Mouse (Mus musculus) skeletal muscle tissue, adult 2 months (tissue): Measurements from ENCODE around the gene Spata9.
A peak's percentile ranks its signal among the peaks of the same experiment; 100 is the strongest.
"Not testable (repeated sequence)": the region's sequence is repeated elsewhere in the genome, so short reads cannot be mapped to it uniquely, and the experiment has no call there.

Experiments
- DNase-seq: peaks from one replicate; pipeline ENCODE4 v3.0.0-alpha.2; 2012; ENCODE audit warnings: low read depth, low spot score

Gene Spata9

DNA sequence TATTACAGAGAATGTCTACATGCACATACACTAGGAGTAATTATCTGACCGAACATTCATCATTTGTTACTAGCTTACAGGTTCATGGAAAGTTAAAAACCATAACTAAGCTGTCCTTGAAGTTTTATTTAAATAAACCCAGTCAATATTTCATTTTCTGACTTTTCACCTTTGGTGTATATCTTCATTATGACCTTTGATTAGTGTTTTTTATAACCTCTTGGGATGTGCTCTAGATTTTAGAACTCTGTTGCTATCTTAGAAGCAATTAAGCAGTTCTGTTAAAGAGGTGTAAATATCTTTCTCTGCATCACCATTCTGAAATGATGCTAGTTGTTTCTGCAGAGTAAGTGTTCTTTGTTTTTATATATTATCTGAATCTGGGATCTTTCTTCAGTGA, at the start of gene Spata9:
Spata9 (plus strand) TSS at position 301 of the 400 bp plus-strand sequence.
- no peak for DNase-seq

- no peak for DNase-seq
Observed at GRCm38 (mm10) chr13:75927951-75928350, 39.0 kb upstream of the Spata9 start.

DNA sequence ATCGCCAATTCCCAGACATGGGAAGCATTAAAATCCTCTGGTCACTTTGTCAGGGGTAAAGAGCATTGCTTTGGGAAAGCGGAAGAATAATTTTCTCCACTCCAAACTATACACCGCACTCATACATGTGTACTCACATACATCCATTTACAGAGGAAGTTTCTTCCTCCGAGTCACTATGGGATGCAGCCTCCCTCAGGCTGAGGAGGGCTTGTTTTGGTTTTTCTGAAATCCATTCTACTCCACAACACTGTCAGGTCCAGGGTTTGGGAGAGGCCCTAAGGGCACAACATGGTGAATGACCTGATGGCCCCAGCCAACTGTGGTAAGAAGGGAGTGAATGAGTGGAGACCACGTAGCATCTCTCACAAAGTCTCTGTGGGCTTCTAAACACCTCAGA, 37.9 kb upstream of the Spata9 start:
- DNase-seq = not testable (repeated sequence)

DNA sequence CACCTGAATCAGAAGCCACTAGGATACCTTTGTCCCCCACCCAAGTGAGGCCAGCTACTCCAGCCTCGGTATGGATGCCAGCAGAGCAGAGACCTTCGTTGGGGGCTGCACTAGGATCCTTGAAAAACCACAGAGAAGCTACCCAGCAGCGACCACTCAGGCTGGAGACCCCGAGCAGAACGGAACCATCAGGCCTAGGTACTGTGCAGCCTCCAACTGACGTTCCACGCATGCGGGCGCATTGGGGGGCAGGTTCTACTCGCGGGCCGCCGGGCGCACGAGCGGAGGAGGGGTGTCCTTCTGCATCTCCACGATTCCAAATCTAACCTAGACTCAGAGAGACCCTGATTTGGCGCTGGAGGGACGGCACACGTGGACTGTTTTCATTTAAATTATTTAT, 36.9 kb upstream of the Spata9 start:
- DNase-seq = no peak

DNA sequence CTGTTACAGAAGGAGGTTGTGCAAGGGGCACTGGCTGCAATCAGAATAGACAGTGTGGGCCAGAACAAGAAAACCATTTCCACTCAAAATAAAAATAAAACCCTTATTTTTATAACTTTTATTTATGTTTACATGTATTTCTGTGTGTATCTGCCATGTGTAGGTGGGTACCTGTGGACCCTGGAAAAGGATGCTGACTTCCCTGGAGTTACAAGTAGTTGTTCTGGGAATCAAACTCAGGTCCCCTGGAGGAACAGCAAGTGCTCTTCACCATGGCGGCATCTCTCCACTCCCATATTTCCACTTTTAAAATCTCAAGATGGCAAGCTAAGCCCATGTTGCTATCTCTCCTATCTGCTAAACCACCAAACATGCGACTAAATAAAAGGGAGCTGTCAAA, 36.3 kb upstream of the Spata9 start:
- DNase-seq = no peak

- DNase-seq = no peak
Observed at GRCm38 (mm10) chr13:75931073-75931472, 35.9 kb upstream of the Spata9 start.

- DNase-seq = no peak
Observed at GRCm38 (mm10) chr13:75933287-75933686, 33.7 kb upstream of the Spata9 start.

DNA sequence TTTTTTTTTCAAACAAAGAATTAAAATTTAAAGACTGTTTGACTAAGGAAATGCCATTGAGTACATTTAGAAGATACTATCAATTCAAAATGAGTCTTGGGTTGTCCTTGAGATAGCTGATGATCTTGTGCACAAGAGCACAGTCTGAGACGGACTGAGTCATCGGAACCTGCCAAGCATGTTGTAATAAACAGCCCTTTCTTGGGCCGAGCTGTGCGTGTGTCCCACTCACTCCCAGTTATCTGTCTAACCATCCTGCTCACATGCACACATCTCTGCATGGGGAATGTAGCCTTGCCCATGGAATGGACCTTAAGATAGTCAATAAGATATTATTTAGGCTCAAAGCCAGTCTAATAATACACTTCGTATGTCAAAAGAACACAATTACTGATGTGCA, 28.1 kb upstream of the Spata9 start:
- no peak for DNase-seq

DNA sequence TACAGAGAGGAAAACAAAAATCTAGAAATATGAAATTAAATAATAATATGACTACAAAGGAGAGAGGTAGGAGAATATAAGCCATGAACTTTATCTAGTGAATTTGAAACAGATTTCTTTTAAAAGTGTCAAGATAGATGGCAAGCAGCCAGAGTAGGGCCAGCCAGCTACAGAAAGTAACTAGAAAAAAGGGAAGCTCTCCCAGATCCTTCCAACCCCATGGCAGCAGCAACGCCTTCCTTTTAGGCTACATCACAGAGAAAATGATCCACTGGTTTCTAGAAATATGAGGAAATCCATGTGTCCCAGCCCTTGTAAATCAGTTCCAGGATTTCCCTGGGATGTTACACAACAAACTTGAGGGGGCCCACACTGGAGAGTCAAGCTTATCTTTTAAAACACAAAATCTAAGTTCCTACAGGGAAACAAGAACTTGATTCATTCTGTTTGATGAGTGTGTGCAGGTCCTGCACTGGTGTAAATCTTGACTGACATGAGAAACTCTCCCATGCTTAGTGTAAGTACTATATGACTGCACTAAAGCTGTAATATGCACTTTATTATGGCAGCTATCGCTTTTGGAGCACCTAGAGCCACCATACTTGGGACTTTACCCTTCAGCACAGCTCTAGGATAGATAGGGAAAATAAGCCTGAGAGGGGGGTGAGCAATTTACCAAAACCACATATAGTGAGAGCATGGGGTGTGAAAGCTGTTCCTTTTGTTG, 26.0 kb upstream of the Spata9 start:
- peak; percentile 33 for DNase-seq

GRCm38 (mm10) chr13:75941518-75942295, 25.2 kb upstream of the Spata9 start:
- DNase-seq = no peak

DNA sequence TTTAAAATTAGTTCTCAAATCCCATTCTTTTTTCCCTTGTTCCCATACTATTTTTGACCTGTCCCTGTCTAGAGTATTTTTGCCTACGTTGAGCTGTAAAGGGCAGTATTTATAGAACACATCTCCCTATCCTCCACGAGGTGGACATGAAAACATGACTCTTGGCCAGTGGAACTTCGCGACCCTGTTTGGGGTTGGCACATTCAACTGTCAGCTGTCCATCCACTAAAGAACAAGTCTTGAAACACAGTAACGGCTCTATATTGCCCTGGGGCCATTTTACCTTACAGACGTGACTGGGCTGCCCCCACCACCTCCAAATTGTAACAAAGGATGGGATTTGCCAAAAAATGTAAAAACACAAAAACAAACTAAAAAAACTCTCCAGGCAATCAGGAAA, 24.2 kb upstream of the Spata9 start:
- DNase-seq = peak; percentile 22

DNA sequence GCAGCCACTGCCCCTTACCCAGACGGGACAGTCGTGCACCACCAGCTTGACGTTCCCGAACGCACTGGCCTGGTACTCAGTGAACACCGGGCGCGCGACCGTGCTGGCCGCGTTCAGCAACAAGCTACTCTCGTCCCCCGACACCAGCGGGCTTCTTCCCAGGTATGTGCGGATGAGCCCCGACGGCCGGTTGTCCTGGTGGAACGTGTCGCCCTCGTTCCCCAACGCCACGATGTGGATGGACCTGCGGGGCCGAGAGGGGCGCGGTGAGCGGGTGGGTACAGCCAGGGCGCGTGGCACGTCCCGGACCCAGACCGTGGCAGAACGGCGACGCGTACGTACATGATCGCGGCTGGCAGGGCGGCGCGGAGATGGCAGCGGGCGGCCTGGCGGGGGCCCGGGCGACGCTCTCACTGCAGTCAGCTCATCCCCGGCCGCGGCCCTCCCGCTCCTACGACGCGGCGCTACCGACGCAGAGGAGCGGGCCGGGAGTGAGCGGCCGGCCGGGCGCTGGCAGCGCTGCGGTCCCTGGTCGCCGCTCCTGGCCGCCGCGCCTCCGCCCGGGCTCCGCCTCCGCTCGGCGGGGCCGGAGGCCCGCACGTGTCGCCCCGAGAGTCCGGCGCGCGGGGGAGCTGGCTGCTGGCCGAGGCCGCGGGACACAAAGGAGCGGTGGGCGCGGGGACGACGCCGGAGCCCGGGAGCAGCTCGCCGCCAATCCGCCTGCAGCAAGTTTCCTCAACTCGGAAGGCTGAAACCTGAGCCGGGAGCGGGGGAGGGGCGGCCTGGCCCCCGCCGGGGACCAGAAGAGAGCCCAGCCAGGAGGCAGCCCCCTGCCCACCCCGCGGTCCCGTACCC, 23.5 kb upstream of the Spata9 start, which contains the start of gene Rhobtb3:
Rhobtb3 (minus strand) TSS at position 737 of the 855 bp plus-strand sequence.
- DNase-seq = peak; percentile 44

- DNase-seq = no peak
Observed at GRCm38 (mm10) chr13:75944044-75944820, 22.7 kb upstream of the Spata9 start.

- no peak for DNase-seq
Observed at GRCm38 (mm10) chr13:75950295-75950694, 16.7 kb upstream of the Spata9 start.

DNA sequence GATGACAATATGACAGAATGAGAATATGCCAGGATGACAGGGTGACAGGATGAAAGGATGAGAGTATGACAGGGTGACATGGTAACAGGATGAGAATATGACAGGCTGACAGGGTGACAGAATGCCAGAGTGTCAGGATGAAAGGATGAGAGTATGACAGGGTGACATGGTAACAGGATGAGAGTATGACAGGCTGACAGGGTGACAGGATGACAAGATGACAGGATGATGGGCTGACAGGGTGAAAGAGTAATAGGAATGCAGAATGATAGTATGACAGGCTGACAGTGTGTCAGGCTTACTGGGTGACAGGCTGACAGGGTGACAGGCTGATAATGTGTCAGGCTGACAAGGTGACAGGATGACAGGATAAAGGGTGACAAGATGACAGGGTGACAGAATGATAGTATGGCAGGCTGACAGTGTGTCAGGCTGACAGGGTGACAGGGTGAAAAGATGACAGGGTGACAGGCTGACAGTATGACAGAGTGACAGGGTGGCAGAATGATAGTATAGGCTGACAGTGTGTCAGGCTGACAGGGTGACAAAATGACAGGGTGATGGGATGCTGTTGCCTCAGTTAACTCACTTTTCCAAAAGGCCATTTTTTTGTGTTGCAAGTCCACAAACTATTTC, 11.5 kb upstream of the Spata9 start:
- DNase-seq = no peak

DNA sequence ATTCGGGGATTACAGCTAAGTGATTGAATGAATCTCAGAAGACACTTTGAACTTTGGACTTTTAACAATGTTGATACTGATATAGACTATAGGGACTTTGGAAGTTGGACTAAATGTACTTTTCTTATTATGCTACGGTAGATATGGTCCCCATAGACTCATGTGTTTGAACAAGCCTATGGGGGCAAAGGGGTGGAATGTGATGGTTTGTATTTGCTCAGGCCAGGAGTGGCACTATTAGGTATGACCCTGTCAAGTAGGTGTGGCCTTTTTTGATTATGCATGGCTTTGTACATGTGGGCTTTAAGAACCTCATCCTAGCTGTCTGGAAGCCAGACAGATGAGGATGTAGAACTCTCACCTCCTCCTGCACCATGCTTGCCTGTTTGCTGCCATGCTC, 7.5 kb downstream of the Spata9 start:
- no peak for DNase-seq

DNA sequence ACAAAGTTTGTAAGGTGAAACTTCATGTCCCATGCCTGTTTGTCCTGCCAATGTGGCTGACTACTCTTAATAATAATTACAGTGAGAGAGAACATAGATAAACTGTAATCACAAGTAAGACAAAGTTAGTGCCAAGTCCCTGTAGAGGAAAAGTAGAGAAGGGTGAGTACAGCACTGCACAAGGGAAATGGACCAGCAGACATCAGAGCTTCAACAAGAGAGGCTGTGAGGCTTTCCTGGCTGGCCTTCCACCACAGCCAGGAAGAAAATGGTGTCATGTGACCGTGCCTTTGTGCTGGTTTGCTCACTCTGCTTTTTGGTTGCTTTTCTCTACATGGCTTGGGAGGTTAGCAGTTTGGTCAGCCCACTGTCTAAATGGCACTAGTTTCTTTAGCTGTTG, 8.7 kb downstream of the Spata9 start:
- DNase-seq = no peak

DNA sequence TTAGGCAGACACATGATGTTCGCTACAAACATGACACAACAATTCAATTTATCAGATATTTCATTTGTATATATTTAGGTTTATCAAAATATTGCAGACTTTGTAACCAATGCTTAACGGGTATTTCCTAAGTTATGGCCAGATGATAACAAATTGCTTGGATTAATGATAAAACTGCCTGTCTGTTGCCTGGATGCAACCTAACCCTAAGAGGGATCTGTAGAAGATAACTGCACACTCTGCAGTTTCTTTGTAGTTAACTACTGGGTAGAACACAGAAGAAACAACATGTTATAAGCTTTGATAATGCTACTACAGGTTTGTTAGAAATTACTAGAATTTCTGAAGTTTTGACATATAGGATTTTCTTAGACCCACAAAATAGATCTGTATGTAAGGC, 9.3 kb downstream of the Spata9 start:
- DNase-seq = no peak

GRCm38 (mm10) chr13:75976649-75977048, 9.7 kb downstream of the Spata9 start:
- no peak for DNase-seq

DNA sequence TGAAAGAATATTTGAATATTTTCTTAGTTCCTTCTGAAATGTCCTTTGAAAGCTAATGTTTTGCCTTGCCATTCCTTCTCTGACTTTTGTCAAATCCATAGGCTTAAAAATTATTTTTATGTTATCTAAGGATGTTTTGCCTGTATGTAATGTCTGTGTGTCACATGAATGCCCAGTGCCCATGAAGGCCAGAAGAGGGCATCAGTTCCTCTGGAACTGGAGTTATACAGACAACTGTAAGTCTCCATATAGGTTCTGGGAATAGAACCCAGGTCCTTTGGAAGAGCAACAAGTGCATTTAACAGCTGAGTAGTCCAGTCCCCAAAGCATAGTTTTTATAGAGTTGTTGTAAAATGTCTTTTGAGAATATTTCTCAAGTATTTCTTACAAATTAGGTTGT, 15.0 kb downstream of the Spata9 start:
- DNase-seq = no peak

DNA sequence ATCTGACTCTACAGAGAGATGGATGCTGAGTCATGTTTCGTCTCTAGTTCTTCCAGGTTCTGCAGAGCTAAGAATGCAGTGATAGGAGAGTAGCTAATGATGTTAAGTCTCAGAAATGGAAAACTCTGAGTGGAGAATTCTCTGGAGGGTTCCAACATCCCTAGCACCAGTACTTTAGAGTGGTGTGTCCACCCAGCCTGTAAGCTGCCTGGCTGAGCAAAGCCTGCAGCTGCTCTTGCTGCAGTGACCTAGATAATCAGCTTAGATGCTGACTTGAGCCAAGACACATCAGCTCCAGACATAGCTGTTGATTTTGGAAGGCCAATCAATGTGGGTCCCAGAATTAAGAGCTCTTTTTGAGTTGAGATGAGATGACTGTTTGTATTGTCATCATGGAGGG, 21.1 kb downstream of the Spata9 start:
- peak; percentile 69 for DNase-seq
